9 mouse cellular contexts compared by ENCODE assay signal in the genomic region with DNA sequence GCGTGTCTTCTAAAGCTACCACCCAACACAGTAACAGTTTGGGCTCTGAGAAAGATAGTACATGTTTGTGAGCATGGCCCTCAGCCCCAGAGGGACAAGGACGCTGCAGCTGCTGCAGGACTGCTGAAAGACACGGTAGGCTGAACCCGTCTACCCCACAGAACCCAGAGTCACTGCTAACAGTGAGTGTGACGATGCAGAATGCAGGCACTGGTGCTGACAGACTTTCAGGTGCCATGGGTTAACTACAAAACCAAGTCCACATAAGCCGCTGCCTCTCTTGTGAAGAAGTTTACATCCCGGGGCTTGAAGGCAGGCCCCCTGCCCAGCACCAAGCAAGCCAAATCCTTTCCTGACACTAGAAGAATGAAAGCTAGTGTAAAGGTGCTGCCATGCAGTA. TPM values are rescaled to one million over a fixed set of nuclear protein-coding genes. Genes with fewer than 3 reads are reported as not detected.
DNase-seq lines count a peak whose midpoint lies in the region; ATAC-seq and TF ChIP-seq lines count a peak whose summit lies in the region.
"Had no signal": no experiment of that assay in that cellular context is flagged by ENCODE, and none has a peak within 500 bp of the region (broad histone marks: within the 10 kb centered on the region; RNA-seq: fewer than 3 reads in every experiment).

No protein-coding gene starts in this region.

- H3K27me3 ChIP-seq in hindbrain, embryonic 10.5 days (ENCODE audit: insufficient read depth, poor library complexity, severe bottlenecking): no peaks in the 10 kb centered on the region
- H3K27me3 ChIP-seq in hindbrain, postnatal 0 days (ENCODE audit: insufficient read depth, low read length): no peaks in the 10 kb centered on the region
- no peaks in the 10 kb centered on the region for H3K27me3 ChIP-seq in embryonic facial prominence, embryonic 14.5 days (replicated peaks; ENCODE audit: control insufficient read depth, insufficient read depth, low read length)
- no peaks in the 10 kb centered on the region for H3K27me3 ChIP-seq in liver, embryonic 15.5 days

- H3K9me3 ChIP-seq in hindbrain, embryonic 10.5 days: no peaks in the 10 kb centered on the region
- H3K9me3 ChIP-seq in hindbrain, postnatal 0 days (ENCODE audit: low read length): no peaks in the 10 kb centered on the region
- H3K9me3 ChIP-seq in embryonic facial prominence, embryonic 14.5 days (ENCODE audit: control insufficient read depth, low read length): no peaks in the 10 kb centered on the region
- no peaks in the 10 kb centered on the region for H3K9me3 ChIP-seq in liver, embryonic 15.5 days (replicated peaks)

- TF ChIP-seq CTCF in hindbrain, postnatal 0 days (IDR thresholded peaks at IDR 0.05; ENCODE audit: low read depth): no peak
- TF ChIP-seq CTCF in bone marrow, adult 2 months (IDR thresholded peaks at IDR 0.05; ENCODE audit: control insufficient read depth, insufficient read depth, low read length): no peak

- H3K9ac ChIP-seq in hindbrain, postnatal 0 days (replicated peaks; ENCODE audit: low read length): no peak overlapping the region
- H3K9ac ChIP-seq in embryonic facial prominence, embryonic 14.5 days (ENCODE audit: low read depth, low read length): peak overlapping the region; percentile 31; the same call in 1 of the 2 replicates
- peak overlapping the region; percentile 92 for H3K9ac ChIP-seq in liver, embryonic 15.5 days

- H3K27ac ChIP-seq in hindbrain, embryonic 10.5 days: no peak overlapping the region
- H3K27ac ChIP-seq in hindbrain, postnatal 0 days: no peak overlapping the region
- H3K27ac ChIP-seq in bone marrow, adult 2 months (ENCODE audit: control insufficient read depth, insufficient read depth, low read depth, low read length, poor library complexity): peak overlapping the region; percentile 94
- H3K27ac ChIP-seq in embryonic facial prominence, embryonic 14.5 days (replicated peaks; ENCODE audit: low read depth, low read length): no peak overlapping the region
- H3K27ac ChIP-seq in liver, embryonic 15.5 days (replicated peaks): peak overlapping the region; percentile 98

- ATAC-seq in hindbrain, postnatal 0 days: no peak
- no peak for ATAC-seq in embryonic facial prominence, embryonic 14.5 days (ENCODE audit: low read depth)
- ATAC-seq in liver, embryonic 15.5 days (ENCODE audit: insufficient read depth): no peak

- peaks cover 57% of the 10 kb centered on the region for H3K36me3 ChIP-seq in hindbrain, embryonic 10.5 days
- H3K36me3 ChIP-seq in hindbrain, postnatal 0 days (ENCODE audit: insufficient read depth, low read length): peaks cover 25% of the 10 kb centered on the region
- H3K36me3 ChIP-seq in embryonic facial prominence, embryonic 14.5 days (ENCODE audit: control insufficient read depth, insufficient read depth, low read length): peaks cover 42% of the 10 kb centered on the region
- peaks cover 53% of the 10 kb centered on the region for H3K36me3 ChIP-seq in liver, embryonic 15.5 days (replicated peaks)

- no peak for TF ChIP-seq POLR2A in bone marrow, adult 2 months (IDR thresholded peaks at IDR 0.05; ENCODE audit: borderline replicate concordance, control insufficient read depth, low read depth, low read length)

- WGBS in hindbrain, embryonic 10.5 days: 83% methylated on average over 7 of the region's 7 CpGs
- WGBS in hindbrain, postnatal 0 days: 70% methylated on average over 7 of the region's 7 CpGs
- 74% methylated on average over 7 of the region's 7 CpGs for WGBS in bone marrow, adult 2 months
- 80% methylated on average over 7 of the region's 7 CpGs for WGBS in embryonic facial prominence, embryonic 14.5 days
- WGBS in liver, embryonic 15.5 days (ENCODE audit: insufficient replicate concordance): 64% methylated on average over 7 of the region's 7 CpGs

- peak overlapping the region; percentile 85; the same call in 1 of the 2 replicates for H3K4me3 ChIP-seq in hindbrain, embryonic 10.5 days
- no peak overlapping the region for H3K4me3 ChIP-seq in hindbrain, postnatal 0 days (ENCODE audit: low read length)
- H3K4me3 ChIP-seq in bone marrow, adult 2 months (replicated peaks; ENCODE audit: control insufficient read depth, low read depth, low read length): peak overlapping the region; percentile 1
- no peak overlapping the region for H3K4me3 ChIP-seq in embryonic facial prominence, embryonic 14.5 days (ENCODE audit: low read depth, low read length)
- H3K4me3 ChIP-seq in liver, embryonic 15.5 days (replicated peaks): peak overlapping the region; percentile 82

- peaks cover 34% of the 10 kb centered on the region for H3K4me1 ChIP-seq in hindbrain, embryonic 10.5 days (replicated peaks)
- H3K4me1 ChIP-seq in hindbrain, postnatal 0 days (ENCODE audit: insufficient read depth, low read length): 0 out of 2 replicates have a peak, but pooled peaks cover 5% of the 10 kb centered on the region
- peaks cover 5% of the 10 kb centered on the region; the same call in 1 of the 2 replicates for H3K4me1 ChIP-seq in bone marrow, adult 2 months (ENCODE audit: control insufficient read depth, insufficient read depth, low read length)
- H3K4me1 ChIP-seq in embryonic facial prominence, embryonic 14.5 days (ENCODE audit: control insufficient read depth, insufficient read depth, low read length): peaks cover 11% of the 10 kb centered on the region; the same call in 1 of the 2 replicates
- H3K4me1 ChIP-seq in liver, embryonic 15.5 days (replicated peaks): peaks cover 63% of the 10 kb centered on the region

- H3K4me2 ChIP-seq in hindbrain, postnatal 0 days (ENCODE audit: low read depth, low read length): no peak overlapping the region
- no peak overlapping the region for H3K4me2 ChIP-seq in embryonic facial prominence, embryonic 14.5 days (ENCODE audit: low read depth, low read length)
- H3K4me2 ChIP-seq in liver, embryonic 15.5 days: peak overlapping the region; percentile 88

- DNase-seq in hindbrain, embryonic 10.5 days (ENCODE audit: low spot score): no peak
- no peak for DNase-seq in hindbrain, postnatal 0 days (ENCODE audit: low spot score)
- DNase-seq in embryonic facial prominence, embryonic 14.5 days (ENCODE audit: low spot score): no peak
- no peak for DNase-seq in kidney, postnatal 10 days
- DNase-seq in ovary, postnatal 14 days (ENCODE audit: low spot score): no peak
- DNase-seq: adrenal gland, adult 8-10 months; kidney, postnatal 14 days had no signal

RNA-seq across cellular contexts. Expression of gene Ctbp1, which starts 2.6 kb away (rescaled TPM):
- polyA plus RNA-seq in hindbrain, embryonic 10.5 days (2016; fragmentation: Nextera tagmentation; extraction: Ambion mirVana): 466 and 504 TPM in 2 replicates
- 468 and 519 TPM in 2 replicates for total RNA-seq in hindbrain, postnatal 0 days (2014; rRNA removed)
- polyA plus RNA-seq in hindbrain, postnatal 0 days (2015; fragmentation: Nextera tagmentation; extraction: Ambion mirVana): 372 and 378 TPM in 2 replicates
- polyA plus RNA-seq in bone marrow, adult 2 months (2011; ENCODE audit: insufficient read depth, insufficient read length, low replicate concordance, missing spikeins): 98.6 and 105 TPM in 2 replicates
- polyA plus RNA-seq in embryonic facial prominence, embryonic 14.5 days (2014; fragmentation: Nextera tagmentation; extraction: Ambion mirVana): 290 and 337 TPM in 2 replicates
- 206 and 213 TPM in 2 replicates for polyA plus RNA-seq in liver, embryonic 15.5 days (2015; fragmentation: Nextera tagmentation; extraction: Ambion mirVana)

RNA-seq across cellular contexts. Expression of gene Spon2, which starts 53.9 kb away (rescaled TPM):
- 3.1 and 4.6 TPM in 2 replicates for polyA plus RNA-seq in hindbrain, embryonic 10.5 days (2016; fragmentation: Nextera tagmentation; extraction: Ambion mirVana)
- total RNA-seq in hindbrain, postnatal 0 days (2014; rRNA removed): 4.3 TPM in 2 replicates
- 3.6 and 3.9 TPM in 2 replicates for polyA plus RNA-seq in hindbrain, postnatal 0 days (2015; fragmentation: Nextera tagmentation; extraction: Ambion mirVana)
- 3.1 and 6.6 TPM in 2 replicates for polyA plus RNA-seq in bone marrow, adult 2 months (2011; ENCODE audit: insufficient read depth, insufficient read length, low replicate concordance, missing spikeins)
- polyA plus RNA-seq in embryonic facial prominence, embryonic 14.5 days (2014; fragmentation: Nextera tagmentation; extraction: Ambion mirVana): 21.7 and 27.1 TPM in 2 replicates
- 19.5 and 22.9 TPM in 2 replicates for polyA plus RNA-seq in liver, embryonic 15.5 days (2015; fragmentation: Nextera tagmentation; extraction: Ambion mirVana)

Comparison
In these comparisons a context has a peak if more than half of its experiments do, and no peak if none do; other contexts are left out.
1. H3K4me3 ChIP-seq: peak in hindbrain, embryonic 10.5 days (single experiment), bone marrow, adult 2 months (single experiment) and liver, embryonic 15.5 days (single experiment); none in hindbrain, postnatal 0 days (single experiment) and embryonic facial prominence, embryonic 14.5 days (single experiment).
2. H3K27ac ChIP-seq: peak in bone marrow, adult 2 months (single experiment) and liver, embryonic 15.5 days (single experiment); none in hindbrain, embryonic 10.5 days (single experiment), hindbrain, postnatal 0 days (single experiment) and embryonic facial prominence, embryonic 14.5 days (single experiment).